Mouse (Mus musculus): ENCODE results near the gene Pcsk6.

DNA sequence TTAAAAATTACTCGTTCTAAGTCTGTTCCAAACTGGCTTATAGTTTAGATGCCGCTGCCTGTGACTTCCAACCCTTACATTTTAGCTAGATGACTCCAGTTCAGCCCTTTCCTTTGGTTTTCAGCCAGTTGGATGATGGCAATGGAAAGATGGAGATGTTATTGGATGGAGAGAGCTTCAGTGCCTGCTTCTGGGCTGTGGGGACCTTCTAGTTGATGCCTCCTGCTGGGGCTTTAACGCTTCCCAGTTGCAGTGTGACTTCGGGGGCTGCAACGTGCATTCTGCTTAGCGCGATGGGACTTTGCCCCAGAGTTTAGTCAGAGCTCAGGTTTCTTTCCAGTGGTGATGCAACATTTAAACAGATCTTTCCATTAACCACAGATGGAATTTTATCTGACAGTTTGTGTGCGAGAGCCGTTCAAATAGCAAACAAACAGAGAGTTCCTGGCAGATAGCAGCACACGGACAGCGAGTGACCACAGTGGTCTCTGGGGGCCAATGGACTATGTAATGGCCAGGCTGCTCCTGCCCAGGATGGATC, 53.3 kb downstream of the Pcsk6 start:
- peak; percentile 75 for TF ChIP-seq CEBPB (IDR thresholded peaks at IDR 0.05; ENCODE audit: insufficient read depth, poor library complexity, severe bottlenecking)
- TF ChIP-seq USF1 (IDR thresholded peaks at IDR 0.05; ENCODE audit: low read depth), result no peak
- TF ChIP-seq POLR2A (IDR thresholded peaks at IDR 0.05; ENCODE audit: insufficient read length, low read depth), result no peak
- no peak for TF ChIP-seq TCF3 (IDR thresholded peaks at IDR 0.05; ENCODE audit: insufficient read length, low read depth)
- TF ChIP-seq POLR2AphosphoS2 (IDR thresholded peaks at IDR 0.05; ENCODE audit: insufficient read length, low read depth), result no peak
- TF ChIP-seq TCF12 (IDR thresholded peaks at IDR 0.05; ENCODE audit: insufficient read depth, poor library complexity, severe bottlenecking), result no peak
- TF ChIP-seq MAX (IDR thresholded peaks at IDR 0.05; ENCODE audit: low read depth), result no peak
- no peak for TF ChIP-seq MYOD1 (IDR thresholded peaks at IDR 0.05; ENCODE audit: control insufficient read depth in 1 of 3, insufficient read length in 2 of 3, low read depth in 2 of 3)
- no peak for TF ChIP-seq MYOG (IDR thresholded peaks at IDR 0.05; ENCODE audit: control insufficient read depth in 1 of 3, insufficient read depth in 1 of 3, insufficient read length in 2 of 3, low read depth in 2 of 3)

Data from myocyte (in vitro differentiated cells).